Mouse (Mus musculus) embryo, embryonic 9.5 days (tissue): ENCODE data around the gene Sema4b.

Experiments used
- DNase-seq: peaks from one replicate; pipeline ENCODE4 v3.0.0-alpha.2; 2017; ENCODE audit errors: extremely low spot score

Sema4b gene

DNA sequence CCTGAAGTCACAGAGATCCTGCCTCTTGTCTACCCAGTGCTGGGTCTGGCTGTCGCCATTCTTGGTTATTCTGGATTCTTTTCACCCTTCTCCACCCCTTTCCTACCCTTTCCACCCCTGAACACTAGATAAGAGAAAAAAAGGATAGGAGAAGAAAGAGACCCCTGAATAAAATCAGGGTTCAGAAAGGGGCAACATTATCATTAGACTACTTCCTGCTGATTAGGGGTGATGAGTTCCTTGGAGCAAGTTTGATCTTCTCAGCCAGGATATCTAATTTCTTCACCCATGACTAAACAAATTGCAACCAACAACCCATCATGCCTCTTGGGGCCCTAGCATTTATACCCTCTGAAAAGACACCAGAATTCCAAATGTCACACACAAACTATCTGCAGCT lies 81.1 kb downstream of the Sema4b start:
- DNase-seq = no peak

GRCm38 (mm10) chr7:80268897-80269750 lies 82.5 kb downstream of the Sema4b start, which contains the start of gene Vps33b:
Gene Vps33b (plus strand): TSS chr7:80269649.
- peak; percentile 92 for DNase-seq

- DNase-seq = no peak
These were observed 83.2 kb downstream of the Sema4b start for GRCm38 (mm10) chr7:80269751-80270255.

GRCm38 (mm10) chr7:80273456-80273855 lies 86.8 kb downstream of the Sema4b start:
- no peak for DNase-seq
